Mouse (Mus musculus) frontal cortex, adult 2 months (tissue): ENCODE data around the gene Cyp4a12b. TPM values are rescaled to one million over a fixed set of nuclear protein-coding genes. Genes with fewer than 3 reads are reported as not detected.
"Not testable (repeated sequence)": the region's sequence is repeated elsewhere in the genome, so short reads cannot be mapped to it uniquely, and the experiment has no call there.

ENCODE experiments used
- DNase-seq, 2 experiments: peaks; one replicate each; pipeline ENCODE4 v3.0.0; 2022; ENCODE audit warnings: low spot score in 1 of 2; ENCODE audit errors: extremely low spot score in 1 of 2
- polyA plus RNA-seq: library from polyadenylated mRNA; depleted of rRNA; stranded (reverse); fragments of >200 nt; gene quantifications from 2 replicates; pipeline ENCODE4 v1.2.3, GENCODE M21; 2012; rRNA removed

The Cyp4a12b gene
- polyA plus RNA-seq, result 0.14 and 0.19 TPM in 2 replicates

DNA sequence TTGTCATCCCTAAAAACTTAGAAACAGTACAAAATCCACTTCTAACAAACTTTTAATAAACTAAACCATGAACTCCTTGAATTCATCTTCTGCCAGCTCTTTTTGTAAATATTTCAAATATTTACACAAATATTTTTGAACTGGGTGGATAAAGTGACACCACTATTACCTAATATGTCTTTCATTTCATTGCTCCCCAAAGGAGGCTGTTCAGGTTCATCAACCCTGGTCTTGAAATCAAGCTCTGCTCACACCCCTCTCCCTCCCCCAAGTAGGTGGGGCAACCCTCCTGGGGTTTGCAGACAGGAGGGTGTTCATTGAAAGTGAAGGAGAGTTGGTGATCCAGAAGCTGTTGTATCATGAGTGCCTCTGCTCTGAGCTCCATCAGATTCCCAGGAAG, at the start of gene Cyp4a12b:
TSS of gene Cyp4a12b (plus strand) at position 301 of the 400 bp plus-strand sequence.
- DNase-seq, result not testable (repeated sequence)

DNA sequence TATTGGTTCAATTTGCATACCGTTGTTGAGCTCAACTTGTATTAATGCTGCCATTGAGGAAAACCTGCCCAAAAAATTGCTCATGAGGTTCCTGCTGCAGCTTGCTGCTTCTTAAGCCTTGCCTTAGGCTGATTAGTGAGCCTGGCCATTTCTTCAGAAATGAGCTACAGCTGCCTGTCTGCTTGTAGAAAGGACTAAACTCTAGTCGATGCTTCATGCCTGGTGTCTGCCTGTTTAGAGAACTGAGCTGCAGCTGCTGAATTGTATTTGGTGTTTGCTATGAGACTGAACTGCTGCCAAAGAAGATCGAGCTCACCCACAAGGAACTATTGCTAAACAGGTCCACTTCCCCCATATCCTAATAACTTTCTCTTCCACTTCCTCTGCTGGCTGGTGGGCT, 45.8 kb upstream of the Cyp4a12b start:
- DNase-seq, result not testable (repeated sequence)

GRCm38 (mm10) chr4:115368067-115368466, 43.4 kb upstream of the Cyp4a12b start:
- DNase-seq, result peak in 1 of 2 experiments; percentile 22

- DNase-seq, result not testable (repeated sequence)
These were observed 15.2 kb upstream of the Cyp4a12b start for GRCm38 (mm10) chr4:115396256-115396655.

DNA sequence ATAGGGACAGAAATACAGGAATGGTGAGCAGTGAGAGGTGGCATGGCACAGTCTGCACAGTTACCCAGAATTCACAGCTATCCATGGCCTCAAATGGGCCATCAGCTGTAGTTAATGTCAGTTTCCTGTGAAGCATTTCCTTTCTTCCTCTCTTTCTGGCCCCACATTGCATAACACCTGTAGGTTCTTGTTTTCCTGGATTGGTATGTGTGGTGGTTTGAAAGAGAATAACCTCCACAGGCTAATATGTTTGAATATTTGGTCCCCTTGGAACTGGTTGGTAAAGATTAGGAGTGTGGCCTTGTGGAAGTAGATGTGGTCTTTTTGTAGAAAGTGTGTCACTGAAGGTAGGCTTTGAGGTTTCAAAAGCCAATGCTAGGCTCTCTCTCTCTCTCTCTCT, 14.5 kb upstream of the Cyp4a12b start:
- DNase-seq, result not testable (repeated sequence)

DNA sequence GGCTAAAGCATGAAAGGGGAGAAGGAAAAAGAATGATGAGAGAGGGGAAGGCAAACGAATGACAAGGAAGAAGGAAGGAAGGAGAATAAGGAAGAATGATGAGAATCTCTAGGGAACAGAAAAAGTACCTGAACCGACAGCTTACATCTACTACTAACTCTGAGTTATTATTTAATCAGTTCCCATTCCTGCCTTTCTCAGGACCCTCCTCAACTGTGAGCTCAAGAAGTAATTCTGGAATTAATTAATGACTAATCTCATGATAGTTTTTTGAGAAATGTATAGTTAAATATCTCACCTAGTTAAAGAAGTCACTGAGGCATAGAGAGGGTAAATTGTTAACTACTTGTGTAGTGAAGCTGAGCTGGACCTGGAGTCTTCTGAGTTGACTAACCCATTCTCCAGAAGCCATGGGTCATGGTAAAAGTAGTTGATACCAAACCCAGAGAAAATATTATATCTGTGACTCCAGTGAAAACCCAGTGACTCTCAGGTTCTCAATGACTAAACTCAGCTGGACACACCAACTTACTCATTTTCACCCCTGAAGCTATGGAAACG, 39.2 kb downstream of the Cyp4a12b start:
- DNase-seq, result no peak

DNA sequence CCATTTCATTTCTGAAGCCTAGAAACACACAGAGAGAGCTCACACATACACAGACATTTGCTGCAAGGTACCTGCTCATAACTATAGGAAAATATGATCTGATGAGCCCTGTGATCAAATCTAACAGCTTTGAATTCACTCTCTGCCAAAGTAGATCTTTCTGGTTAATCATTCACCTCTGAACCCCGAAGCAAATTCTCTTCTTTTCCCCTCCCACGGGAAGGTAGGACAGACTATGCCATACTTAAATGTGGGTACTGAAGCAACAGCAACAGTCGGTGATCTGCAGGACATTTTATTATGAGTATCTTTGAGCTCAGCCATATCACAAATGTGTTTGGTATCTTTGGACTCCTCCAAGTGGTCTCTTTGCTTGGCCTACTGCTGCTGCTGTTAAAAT, 40.9 kb downstream of the Cyp4a12b start, which contains the start of gene Cyp4a30b:
TSS of gene Cyp4a30b (plus strand) at position 301 of the 400 bp plus-strand sequence.
- no peak for DNase-seq

DNA sequence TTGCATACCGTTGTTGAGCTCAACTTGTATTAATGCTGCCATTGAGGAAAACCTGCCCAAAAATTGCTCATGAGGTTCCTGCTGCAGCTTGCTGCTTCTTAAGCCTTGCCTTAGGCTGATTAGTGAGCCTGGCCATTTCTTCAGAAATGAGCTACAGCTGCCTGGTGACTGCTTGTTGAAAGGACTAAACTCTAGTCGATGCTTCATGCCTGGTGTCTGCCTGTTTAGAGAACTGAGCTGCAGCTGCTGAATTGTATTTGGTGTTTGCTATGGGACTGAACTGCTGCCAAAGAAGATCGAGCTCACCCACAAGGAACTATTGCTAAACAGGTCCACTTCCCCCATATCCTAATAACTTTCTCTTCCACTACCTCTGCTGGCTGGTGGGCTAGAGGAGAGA, 62.2 kb downstream of the Cyp4a12b start:
- not testable (repeated sequence) for DNase-seq

- peak in 1 of 2 experiments; percentile 25 for DNase-seq
These were observed 64.6 kb downstream of the Cyp4a12b start for GRCm38 (mm10) chr4:115476051-115476450.

GRCm38 (mm10) chr4:115481006-115481652, 69.7 kb downstream of the Cyp4a12b start:
- peak in 1 of 2 experiments; percentile 5 for DNase-seq

Other genes starting within 250 kb of the Cyp4a12b start
- gene Cyp4a29, start 169.5 kb upstream of the Cyp4a12b start, polyA plus RNA-seq, result not detected in 2 replicates
- not detected in 2 replicates for gene Cyp4a12a, start 112.6 kb upstream of the Cyp4a12b start, polyA plus RNA-seq
- gene Cyp4a30b, start 41.0 kb downstream of the Cyp4a12b start, polyA plus RNA-seq, result not detected in 2 replicates
- not detected in 2 replicates for gene Cyp4a14, start 84.5 kb downstream of the Cyp4a12b start, polyA plus RNA-seq
- not detected in 2 replicates for gene Cyp4a10, start 106.6 kb downstream of the Cyp4a12b start, polyA plus RNA-seq
- gene Cyp4a31, start 152.0 kb downstream of the Cyp4a12b start, polyA plus RNA-seq, result not detected in 2 replicates
- gene Cyp4a32, start 189.3 kb downstream of the Cyp4a12b start, polyA plus RNA-seq, result not detected in 2 replicates
- 1.2 and 1.6 TPM in 2 replicates for gene Cyp4b1, start 236.1 kb downstream of the Cyp4a12b start, polyA plus RNA-seq